ENCODE assay signal across 17 mouse cellular contexts in the genomic region with DNA sequence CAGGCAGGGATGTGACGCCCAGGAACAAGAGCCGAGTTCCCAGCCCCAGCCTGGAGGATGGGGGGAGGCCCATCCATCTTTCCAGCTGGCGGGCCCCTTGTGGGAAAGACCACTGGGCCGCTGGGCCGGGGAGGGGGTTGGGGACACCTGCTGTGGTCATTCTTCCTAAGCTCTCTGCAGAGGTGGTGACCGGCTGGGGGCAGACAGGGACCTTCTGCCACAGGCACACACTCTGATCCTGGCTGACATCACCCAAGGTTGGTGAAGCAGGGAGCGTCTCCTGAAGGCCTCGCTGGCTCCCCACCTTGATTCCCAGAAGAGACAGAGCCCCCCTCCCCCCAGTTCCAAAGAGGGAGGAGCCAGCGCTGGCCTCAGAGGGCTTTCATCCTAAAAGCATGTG. TPM values are rescaled to one million over a fixed set of nuclear protein-coding genes. Genes with fewer than 3 reads are reported as not detected.
A peak's percentile ranks its signal among the peaks of the same experiment; 100 is the strongest.
DNase-seq lines count a peak whose midpoint lies in the region; ATAC-seq and TF ChIP-seq lines count a peak whose summit lies in the region.
"Had no signal": no experiment of that assay in that cellular context is flagged by ENCODE, and none has a peak within 500 bp of the region (broad histone marks: within the 10 kb centered on the region; RNA-seq: fewer than 3 reads in every experiment).

No protein-coding gene starts in this region.

- peak; percentile 66 for ATAC-seq in kidney, embryonic 14.5 days (ENCODE audit: low FRiP score, low TSS enrichment)
- ATAC-seq in kidney, embryonic 16.5 days (ENCODE audit: low FRiP score, low TSS enrichment) = no peak
- ATAC-seq in hindbrain, postnatal 0 days = no peak
- ATAC-seq in neural tube, embryonic 15.5 days (ENCODE audit: low FRiP score) = no peak
- ATAC-seq in activated CD4-positive, CD25-positive, alpha-beta regulatory T cell, adult 4 months = no peak
- ATAC-seq: CD4-positive, CD25-positive, alpha-beta regulatory T cell, adult 4 months; liver, embryonic 12.5 days had no signal

- WGBS in kidney, embryonic 14.5 days = 6% methylated on average over 9 of the region's 9 CpGs
- 3% methylated on average over 9 of the region's 9 CpGs for WGBS in kidney, embryonic 16.5 days
- WGBS in hindbrain, postnatal 0 days = 18% methylated on average over 9 of the region's 9 CpGs
- WGBS in neural tube, embryonic 15.5 days = 5% methylated on average over 9 of the region's 9 CpGs

- H3K9ac ChIP-seq in kidney, embryonic 14.5 days (ENCODE audit: low read depth, low read length) = no peak overlapping the region
- H3K9ac ChIP-seq in kidney, embryonic 16.5 days (replicated peaks; ENCODE audit: low read length) = no peak overlapping the region
- 0 out of 2 replicates have a peak overlapping the region, but pooled peaks have one; percentile 21 for H3K9ac ChIP-seq in hindbrain, postnatal 0 days (replicated peaks; ENCODE audit: low read length)
- H3K9ac ChIP-seq in neural tube, embryonic 15.5 days (replicated peaks) = 0 out of 2 replicates have a peak overlapping the region, but pooled peaks have one; percentile 7
- H3K9ac ChIP-seq: liver, embryonic 12.5 days had no signal

- TF ChIP-seq CTCF in hindbrain, postnatal 0 days (IDR thresholded peaks at IDR 0.05; ENCODE audit: low read depth) = no peak

- no peaks in the 10 kb centered on the region for H3K27me3 ChIP-seq in kidney, embryonic 14.5 days (ENCODE audit: control insufficient read depth, insufficient read depth, low read length)
- no peaks in the 10 kb centered on the region for H3K27me3 ChIP-seq in kidney, embryonic 16.5 days (ENCODE audit: insufficient read depth, low read length)
- H3K27me3 ChIP-seq in hindbrain, postnatal 0 days (ENCODE audit: insufficient read depth, low read length) = no peaks in the 10 kb centered on the region
- H3K27me3 ChIP-seq in neural tube, embryonic 15.5 days (replicated peaks) = peaks cover 6% of the 10 kb centered on the region; the same call in 1 of the 2 replicates

- peaks cover 6% of the 10 kb centered on the region; the same call in 1 of the 2 replicates for H3K4me1 ChIP-seq in kidney, embryonic 14.5 days (ENCODE audit: control insufficient read depth, insufficient read depth, low read length)
- H3K4me1 ChIP-seq in kidney, embryonic 16.5 days (ENCODE audit: insufficient read depth, low read length) = 0 out of 2 replicates have a peak, but pooled peaks cover 6% of the 10 kb centered on the region
- no peaks in the 10 kb centered on the region for H3K4me1 ChIP-seq in hindbrain, postnatal 0 days (ENCODE audit: insufficient read depth, low read length)
- peaks cover 7% of the 10 kb centered on the region; the same call in 1 of the 2 replicates for H3K4me1 ChIP-seq in neural tube, embryonic 15.5 days
- H3K4me1 ChIP-seq: liver, embryonic 12.5 days had no signal

- H3K36me3 ChIP-seq in kidney, embryonic 14.5 days (ENCODE audit: control insufficient read depth, insufficient read depth, low read length) = no peaks in the 10 kb centered on the region
- H3K36me3 ChIP-seq in kidney, embryonic 16.5 days (ENCODE audit: insufficient read depth, low read length) = no peaks in the 10 kb centered on the region
- no peaks in the 10 kb centered on the region for H3K36me3 ChIP-seq in hindbrain, postnatal 0 days (ENCODE audit: insufficient read depth, low read length)
- H3K36me3 ChIP-seq in neural tube, embryonic 15.5 days = no peaks in the 10 kb centered on the region
- H3K36me3 ChIP-seq: liver, embryonic 12.5 days had no signal

- H3K27ac ChIP-seq in kidney, embryonic 14.5 days (ENCODE audit: low read depth, low read length) = no peak overlapping the region
- no peak overlapping the region for H3K27ac ChIP-seq in kidney, embryonic 16.5 days (ENCODE audit: low read length)
- no peak overlapping the region for H3K27ac ChIP-seq in hindbrain, postnatal 0 days
- no peak overlapping the region for H3K27ac ChIP-seq in neural tube, embryonic 15.5 days (replicated peaks)
- H3K27ac ChIP-seq: heart, adult 2 months; liver, embryonic 12.5 days had no signal

- no peak overlapping the region for H3K4me3 ChIP-seq in kidney, embryonic 14.5 days (ENCODE audit: low read length)
- H3K4me3 ChIP-seq in kidney, embryonic 16.5 days (ENCODE audit: low read length) = no peak overlapping the region
- no peak overlapping the region for H3K4me3 ChIP-seq in hindbrain, postnatal 0 days (ENCODE audit: low read length)
- no peak overlapping the region for H3K4me3 ChIP-seq in neural tube, embryonic 15.5 days (replicated peaks)
- H3K4me3 ChIP-seq: heart, adult 2 months; liver, embryonic 12.5 days had no signal

- no peak overlapping the region for H3K4me2 ChIP-seq in kidney, embryonic 14.5 days (replicated peaks; ENCODE audit: low read depth, low read length)
- H3K4me2 ChIP-seq in kidney, embryonic 16.5 days (replicated peaks; ENCODE audit: low read depth, low read length) = no peak overlapping the region
- no peak overlapping the region for H3K4me2 ChIP-seq in hindbrain, postnatal 0 days (ENCODE audit: low read depth, low read length)
- H3K4me2 ChIP-seq in neural tube, embryonic 15.5 days = no peak overlapping the region
- H3K4me2 ChIP-seq: liver, embryonic 12.5 days had no signal

- peak; percentile 34 for DNase-seq in embryo, embryonic 11.5 days (ENCODE audit: low read depth, low spot score)
- DNase-seq in hindbrain, postnatal 0 days (ENCODE audit: low spot score) = no peak
- DNase-seq in cerebellum, adult 8-10 months = no peak
- DNase-seq: cerebellum, adult 9-11 months; heart, adult 2 months; kidney, adult 2 months; layer of hippocampus, adult 9-11 months; lung, postnatal 10 days; thymus, postnatal 14 days had no signal

- no peaks in the 10 kb centered on the region for H3K9me3 ChIP-seq in kidney, embryonic 14.5 days (ENCODE audit: control insufficient read depth, low read length)
- H3K9me3 ChIP-seq in kidney, embryonic 16.5 days (ENCODE audit: low read length) = no peaks in the 10 kb centered on the region
- no peaks in the 10 kb centered on the region for H3K9me3 ChIP-seq in hindbrain, postnatal 0 days (ENCODE audit: low read length)
- H3K9me3 ChIP-seq in neural tube, embryonic 15.5 days (replicated peaks) = no peaks in the 10 kb centered on the region
- H3K9me3 ChIP-seq: liver, embryonic 12.5 days had no signal

RNA-seq across cellular contexts. Expression of a gene that starts 44.4 kb away (rescaled TPM):
- polyA plus RNA-seq in kidney, embryonic 14.5 days (2014; fragmentation: Nextera tagmentation; extraction: Ambion mirVana) = not detected in 2 replicates
- polyA plus RNA-seq in kidney, embryonic 16.5 days (2015; fragmentation: Nextera tagmentation; extraction: Ambion mirVana) = not detected in 2 replicates
- not detected in 2 replicates for total RNA-seq in hindbrain, postnatal 0 days (2014; rRNA removed)
- not detected in 2 replicates for polyA plus RNA-seq in hindbrain, postnatal 0 days (2015; fragmentation: Nextera tagmentation; extraction: Ambion mirVana)
- not detected in 2 replicates for polyA plus RNA-seq in neural tube, embryonic 15.5 days (2015; fragmentation: Nextera tagmentation; extraction: Ambion mirVana)
- not detected for polyA plus RNA-seq in activated CD4-positive, CD25-positive, alpha-beta regulatory T cell, adult 4 months (2017; shearing (Covaris generic))
- total RNA-seq: heart, adult 2 months; heart, postnatal 25 days; midbrain, postnatal 0 days had no signal
- polyA plus RNA-seq: CD4-positive, CD25-positive, alpha-beta regulatory T cell, adult 4 months; heart, adult 2 months; liver, embryonic 12.5 days; midbrain, postnatal 0 days had no signal

Comparison
In these comparisons a context has a peak if more than half of its experiments do, and no peak if none do; other contexts are left out.
1. H3K9ac ChIP-seq: peak in hindbrain, postnatal 0 days (single experiment) and neural tube, embryonic 15.5 days (single experiment); none in kidney, embryonic 14.5 days (single experiment) and kidney, embryonic 16.5 days (single experiment).